8 mouse cellular contexts compared by ENCODE assay signal in the genomic region with DNA sequence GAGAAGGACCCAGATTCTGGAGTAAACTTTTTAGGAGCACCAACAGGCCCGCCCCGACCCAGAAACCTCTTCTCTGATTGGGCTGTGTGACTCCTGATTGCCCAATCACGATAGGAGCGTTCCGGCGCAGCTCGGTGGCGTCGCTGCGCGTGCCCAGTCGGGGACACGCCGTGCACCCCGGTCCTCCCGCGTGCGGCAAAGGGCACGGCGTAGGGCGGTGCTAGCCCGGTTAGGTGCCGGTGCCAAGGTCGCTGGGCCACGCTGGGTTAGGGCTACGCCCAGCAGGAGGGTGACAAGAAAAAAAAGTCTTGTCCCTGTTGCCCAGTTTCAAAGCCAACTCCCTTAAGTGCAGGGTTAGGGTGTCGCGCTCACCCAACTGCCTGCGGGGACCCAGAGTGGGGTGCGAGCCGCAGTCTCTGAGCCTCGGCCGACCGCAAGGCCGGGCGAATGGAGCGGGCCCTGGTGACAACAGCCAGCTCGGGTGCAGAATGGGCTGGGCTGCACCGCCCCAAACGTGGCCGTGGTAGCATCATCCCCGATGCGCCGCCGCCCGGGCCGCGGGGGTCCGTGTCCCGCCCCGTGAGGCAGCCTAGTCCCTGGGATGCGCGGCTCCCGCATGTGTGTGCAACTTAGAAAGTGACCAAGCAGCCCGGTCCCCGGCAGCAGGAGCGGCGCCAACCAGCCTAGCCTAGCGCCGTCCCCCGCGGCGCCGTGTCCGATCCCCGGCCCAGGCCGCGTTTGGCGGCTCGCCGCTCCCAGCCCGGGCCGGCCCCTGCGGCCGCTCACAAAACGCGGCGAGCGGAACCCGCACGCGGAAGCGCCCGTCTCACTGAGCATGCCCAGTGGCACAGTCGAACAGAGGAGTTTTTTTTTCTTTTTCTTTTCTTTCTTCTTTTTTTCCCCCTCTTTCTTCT. TPM values are rescaled to one million over a fixed set of nuclear protein-coding genes. Genes with fewer than 3 reads are reported as not detected.
DNase-seq lines count a peak whose midpoint lies in the region; ATAC-seq lines count a peak whose summit lies in the region.

A gene (plus strand): TSS at position 832 of the 914 bp plus-strand sequence.

- H3K9me3 ChIP-seq in hindbrain, embryonic 12.5 days (replicated peaks): no peaks in the 10 kb centered on the region

- under 1% methylated on average over 83 of the region's 85 CpGs for WGBS in hindbrain, embryonic 12.5 days

- peak; percentile 92 for DNase-seq in NIH3T3 (ENCODE audit: low read depth)
- DNase-seq in cerebellum, postnatal 10 days: peak; percentile 95 to 96
- DNase-seq in frontal cortex, postnatal 10 days (ENCODE audit: low spot score in 2 of 2): peak; percentile 90 to 93
- DNase-seq in layer of hippocampus, postnatal 14 days (ENCODE audit: low spot score in 2 of 2): peak; percentile 93 to 95
- peak; percentile 94 for DNase-seq in lung, postnatal 14 days
- peak; percentile 85 for DNase-seq in retina, adult 2 months (ENCODE audit: low read depth, low spot score)
- peak; percentile 91 to 92 for DNase-seq in thymus, postnatal 36 days

- no peaks in the 10 kb centered on the region for H3K36me3 ChIP-seq in hindbrain, embryonic 12.5 days

- H3K4me2 ChIP-seq in hindbrain, embryonic 12.5 days (replicated peaks): peak within 1 kb of the TSS; percentile 72

- no peaks in the 10 kb centered on the region for H3K27me3 ChIP-seq in hindbrain, embryonic 12.5 days

- peak within 1 kb of the TSS; percentile 92 for H3K9ac ChIP-seq in hindbrain, embryonic 12.5 days

- peak; percentile 96 for ATAC-seq in hindbrain, embryonic 12.5 days (ENCODE audit: low FRiP score)

- H3K27ac ChIP-seq in hindbrain, embryonic 12.5 days: peak within 1 kb of the TSS; percentile 99

- H3K4me1 ChIP-seq in hindbrain, embryonic 12.5 days: peaks cover 6% of the 10 kb centered on the region

- peak within 1 kb of the TSS; percentile 85 for H3K4me3 ChIP-seq in hindbrain, embryonic 12.5 days

RNA-seq across cellular contexts. Expression of the gene that starts here (rescaled TPM):
- polyA plus RNA-seq in hindbrain, embryonic 12.5 days (2016; fragmentation: Nextera tagmentation; extraction: Ambion mirVana): 44.1 and 47.0 TPM in 2 replicates
- total RNA-seq in layer of hippocampus, postnatal 14 days (2021): 10 to 100 TPM; 27.7 to 28.3 TPM

Comparison
In these comparisons a context has a peak if more than half of its experiments do, and no peak if none do; other contexts are left out.
1. Peak in every context shown above with its lines: DNase-seq, ATAC-seq, H3K4me3 ChIP-seq and H3K27ac ChIP-seq.